Mouse (Mus musculus) heart, adult 2 months (tissue): ENCODE results near the gene Lmtk2.

Experiments
- CTCF ChIP-seq: fragments of 200-600 bp; IDR thresholded peaks from 2 replicates; pipeline ENCODE4 v1.8.1; 2022; ENCODE audit warnings: antibody characterized with exemption, mild to moderate bottlenecking, moderate library complexity
- POLR2A ChIP-seq: fragments of 200-500 bp; IDR thresholded peaks from 2 replicates; pipeline ENCODE4 v1.6.1; 2011; ENCODE audit warnings: mild to moderate bottlenecking, low read depth, low read length, control low read depth; ENCODE audit not compliant: insufficient read depth

DNA sequence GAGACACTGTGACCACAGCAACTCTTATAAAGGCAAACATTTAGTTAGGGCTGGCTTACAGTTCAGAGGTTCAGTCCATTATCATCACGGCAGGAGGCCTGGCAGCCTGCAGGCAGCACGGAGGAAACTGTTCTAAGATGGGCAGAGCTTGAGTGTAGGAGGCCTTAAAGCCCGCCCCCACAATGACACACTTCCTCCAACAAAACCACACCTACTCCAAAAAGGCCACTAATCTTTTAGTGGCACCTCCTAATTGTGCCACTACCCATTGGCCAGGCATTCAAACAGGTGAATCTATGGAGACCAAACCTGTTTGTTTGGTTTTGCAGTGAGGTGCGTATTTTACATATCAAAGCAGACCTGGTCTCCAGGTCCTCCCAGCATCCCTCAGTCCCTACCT, 16.0 kb upstream of the Lmtk2 start:
- TF ChIP-seq POLR2A (no peak), CTCF (no peak)
